ENCODE assay signal across 8 mouse cellular contexts in the genomic region with DNA sequence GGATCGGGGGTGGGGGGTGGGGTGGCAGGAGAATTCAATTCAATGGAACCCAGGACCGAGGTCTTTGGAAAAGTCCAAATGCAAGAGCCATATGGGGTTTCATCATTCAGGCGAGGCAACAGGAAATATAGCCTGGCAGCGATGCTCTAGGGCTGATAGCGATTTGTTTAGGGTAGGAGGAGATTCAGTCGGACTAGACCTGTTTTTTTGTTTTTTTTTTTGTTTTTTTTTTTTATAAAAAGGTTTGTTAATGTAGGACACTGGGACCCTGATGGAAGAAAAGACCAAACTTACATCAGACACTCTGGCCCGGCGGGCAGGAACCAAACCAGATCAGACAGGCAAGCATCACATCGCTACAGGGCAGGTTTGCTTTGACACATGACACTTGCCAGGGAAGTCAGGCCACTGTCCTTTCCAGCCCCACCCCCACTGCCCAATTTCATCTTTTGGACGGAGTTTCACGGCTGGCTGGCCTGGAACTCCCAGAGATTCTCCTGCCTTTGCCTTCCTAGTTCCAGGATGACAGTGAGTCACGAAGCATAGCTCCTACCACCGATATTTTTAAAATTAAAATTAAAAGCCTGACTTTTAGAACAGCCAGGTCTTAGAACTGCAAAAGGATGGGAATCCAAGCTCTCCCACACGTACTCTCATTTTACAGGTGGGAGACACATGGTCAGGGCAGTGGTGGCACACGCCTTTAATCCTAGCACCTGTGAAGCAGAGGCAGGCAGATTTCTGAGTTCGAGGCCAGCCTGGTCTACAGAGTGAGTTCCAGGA. TPM values are rescaled to one million over a fixed set of nuclear protein-coding genes. Genes with fewer than 3 reads are reported as not detected.
DNase-seq lines count a peak whose midpoint lies in the region; ATAC-seq and TF ChIP-seq lines count a peak whose summit lies in the region.

No protein-coding gene starts in this region.

- H3K4me2 ChIP-seq in forebrain, embryonic 16.5 days (ENCODE audit: low read length), result peak overlapping the region; percentile 93

- H3K4me3 ChIP-seq in layer of hippocampus, adult 2 months, result peak overlapping the region; percentile 73
- H3K4me3 ChIP-seq in brown adipose tissue, adult 24 weeks (ENCODE audit: insufficient read depth, low read depth, low read length), result peak overlapping the region; percentile 66; the same call in 1 of the 2 replicates
- H3K4me3 ChIP-seq in forebrain, embryonic 16.5 days (replicated peaks; ENCODE audit: low read length), result peak overlapping the region; percentile 100

- TF ChIP-seq CTCF in layer of hippocampus, adult 2 months (conservative IDR thresholded peaks at IDR 0.05), result no peak

- 23% methylated on average over 16 of the region's 16 CpGs for WGBS in forebrain, embryonic 16.5 days

- no peaks in the 10 kb centered on the region for H3K9me3 ChIP-seq in forebrain, embryonic 16.5 days (ENCODE audit: control insufficient read depth, low read length)

- H3K36me3 ChIP-seq in forebrain, embryonic 16.5 days (ENCODE audit: control insufficient read depth, insufficient read depth), result no peaks in the 10 kb centered on the region

- H3K9ac ChIP-seq in forebrain, embryonic 16.5 days (replicated peaks; ENCODE audit: low read depth, low read length), result peak overlapping the region; percentile 81

- peaks cover 9% of the 10 kb centered on the region for H3K4me1 ChIP-seq in brown adipose tissue, adult 24 weeks (ENCODE audit: control insufficient read depth, insufficient read depth, insufficient read length, low read length)
- peaks cover 51% of the 10 kb centered on the region for H3K4me1 ChIP-seq in forebrain, embryonic 16.5 days (replicated peaks; ENCODE audit: control insufficient read depth, insufficient read depth, low read length)

- ATAC-seq in forebrain, embryonic 16.5 days, result no peak

- DNase-seq in layer of hippocampus, adult 2 months (ENCODE audit: low spot score in 2 of 2), result no peak
- DNase-seq in layer of hippocampus, adult 9-11 months, result no peak
- peak; percentile 44 for DNase-seq in kidney, postnatal 14 days
- peak; percentile 48 for DNase-seq in naive thymus-derived CD4-positive, alpha-beta T cell, adult 2 months (ENCODE audit: low read depth)
- DNase-seq in ovary, postnatal 14 days (ENCODE audit: low spot score), result no peak
- DNase-seq in layer of hippocampus, adult 18-20 months (ENCODE audit: low spot score in 2 of 2), result no peak

- peak overlapping the region; percentile 100 for H3K27ac ChIP-seq in layer of hippocampus, adult 2 months
- peak overlapping the region; percentile 18; the same call in 1 of the 2 replicates for H3K27ac ChIP-seq in brown adipose tissue, adult 24 weeks (replicated peaks; ENCODE audit: low read depth, low read length)
- peak overlapping the region; percentile 98 for H3K27ac ChIP-seq in forebrain, embryonic 16.5 days (ENCODE audit: low read length)

- H3K27me3 ChIP-seq in forebrain, embryonic 16.5 days (replicated peaks; ENCODE audit: control insufficient read depth, insufficient read depth, low read length), result no peaks in the 10 kb centered on the region

RNA-seq across cellular contexts. Expression of gene Ddit4, which starts 1.3 kb away (rescaled TPM):
- total RNA-seq in layer of hippocampus, adult 2 months (2021), result 10 to 100 TPM; 63.6 to 66.7 TPM
- 6.1 and 17.7 TPM in 2 replicates for polyA plus RNA-seq in brown adipose tissue, adult 24 weeks (2012; ENCODE audit: insufficient read depth, insufficient read length, missing spikeins)
- 75.5 and 79.6 TPM in 2 replicates for polyA plus RNA-seq in forebrain, embryonic 16.5 days (2015; fragmentation: Nextera tagmentation; extraction: Ambion mirVana)
- 10 to 100 TPM; 69.7 to 89.5 TPM for total RNA-seq in layer of hippocampus, adult 18-20 months (2021)

RNA-seq across cellular contexts. Expression of gene Ascc1, which starts 49.6 kb away (rescaled TPM):
- total RNA-seq in layer of hippocampus, adult 2 months (2021), result 10 to 100 TPM; 15.3 to 17.2 TPM
- 19.2 and 20.6 TPM in 2 replicates for polyA plus RNA-seq in brown adipose tissue, adult 24 weeks (2012; ENCODE audit: insufficient read depth, insufficient read length, missing spikeins)
- 45.1 and 50.0 TPM in 2 replicates for polyA plus RNA-seq in forebrain, embryonic 16.5 days (2015; fragmentation: Nextera tagmentation; extraction: Ambion mirVana)
- total RNA-seq in layer of hippocampus, adult 18-20 months (2021), result 10 to 100 TPM; 15.4 to 17.9 TPM

RNA-seq across cellular contexts. Expression of gene Anapc16, which starts 50.0 kb away (rescaled TPM):
- total RNA-seq in layer of hippocampus, adult 2 months (2021), result 10 to 100 TPM; 64.8 to 71.4 TPM
- polyA plus RNA-seq in brown adipose tissue, adult 24 weeks (2012; ENCODE audit: insufficient read depth, insufficient read length, missing spikeins), result 59.1 and 60.8 TPM in 2 replicates
- 112 and 115 TPM in 2 replicates for polyA plus RNA-seq in forebrain, embryonic 16.5 days (2015; fragmentation: Nextera tagmentation; extraction: Ambion mirVana)
- total RNA-seq in layer of hippocampus, adult 18-20 months (2021), result 10 to 100 TPM; 66.9 to 73.1 TPM

Comparison
In these comparisons a context has a peak if more than half of its experiments do, and no peak if none do; other contexts are left out.
1. DNase-seq: peak in kidney, postnatal 14 days (single experiment) and naive thymus-derived CD4-positive, alpha-beta T cell, adult 2 months (single experiment); none in layer of hippocampus, adult 2 months (0 of 2), layer of hippocampus, adult 9-11 months (single experiment), ovary, postnatal 14 days (single experiment) and layer of hippocampus, adult 18-20 months (0 of 2).
2. H3K27ac ChIP-seq: peak in every context shown above with its lines; median percentile 100 in layer of hippocampus, adult 2 months; 98 in forebrain, embryonic 16.5 days; 18 in brown adipose tissue, adult 24 weeks.
3. Peak in every context shown above with its lines, with median percentiles within 50 percentile points of each other: H3K4me3 ChIP-seq.